Mouse (Mus musculus) frontal cortex, postnatal 25 days (tissue): ENCODE measurements around the gene Vdac1.

Experiments used
- DNase-seq, 2 experiments: peaks; one replicate each; pipeline ENCODE4 v3.0.0; 2022; ENCODE audit warnings: low spot score in 2 of 2

Gene Vdac1

DNA sequence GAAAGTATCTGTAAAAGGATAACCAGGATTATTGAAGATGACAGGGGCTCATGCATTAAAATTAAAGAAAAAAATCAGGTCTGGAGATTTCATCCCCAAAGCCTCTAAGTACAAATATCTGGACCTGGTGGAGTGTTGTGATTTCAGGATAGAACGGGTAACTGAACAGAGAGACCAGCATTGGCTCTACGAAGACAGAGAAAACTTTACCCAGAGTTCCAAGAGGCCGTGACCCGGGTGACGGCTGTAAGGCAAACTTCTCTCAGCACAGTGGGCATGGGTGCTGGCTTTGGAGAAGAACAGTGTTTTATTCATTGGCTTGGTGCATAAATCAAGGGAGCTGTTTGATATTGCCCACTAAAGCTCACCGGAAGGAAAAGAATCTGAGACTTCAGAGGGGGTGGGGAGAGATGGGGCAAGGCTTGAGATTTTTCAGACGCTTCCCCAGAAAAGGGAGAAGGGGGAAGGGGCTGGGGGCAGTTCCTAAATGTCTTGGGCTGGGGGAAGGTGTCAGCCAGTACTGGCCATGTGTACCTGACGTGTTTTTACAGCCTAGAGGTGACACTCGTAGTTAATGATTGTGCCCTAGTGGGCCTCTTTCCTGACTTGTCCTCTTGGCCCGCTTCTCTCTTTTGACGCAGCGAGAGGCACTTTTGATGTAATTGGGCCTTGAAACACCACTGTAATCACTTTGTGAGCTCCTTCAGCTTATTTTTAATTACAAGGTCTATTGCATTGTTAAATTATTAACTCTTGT is 59.8 kb downstream of the Vdac1 start:
- DNase-seq, result no peak

DNA sequence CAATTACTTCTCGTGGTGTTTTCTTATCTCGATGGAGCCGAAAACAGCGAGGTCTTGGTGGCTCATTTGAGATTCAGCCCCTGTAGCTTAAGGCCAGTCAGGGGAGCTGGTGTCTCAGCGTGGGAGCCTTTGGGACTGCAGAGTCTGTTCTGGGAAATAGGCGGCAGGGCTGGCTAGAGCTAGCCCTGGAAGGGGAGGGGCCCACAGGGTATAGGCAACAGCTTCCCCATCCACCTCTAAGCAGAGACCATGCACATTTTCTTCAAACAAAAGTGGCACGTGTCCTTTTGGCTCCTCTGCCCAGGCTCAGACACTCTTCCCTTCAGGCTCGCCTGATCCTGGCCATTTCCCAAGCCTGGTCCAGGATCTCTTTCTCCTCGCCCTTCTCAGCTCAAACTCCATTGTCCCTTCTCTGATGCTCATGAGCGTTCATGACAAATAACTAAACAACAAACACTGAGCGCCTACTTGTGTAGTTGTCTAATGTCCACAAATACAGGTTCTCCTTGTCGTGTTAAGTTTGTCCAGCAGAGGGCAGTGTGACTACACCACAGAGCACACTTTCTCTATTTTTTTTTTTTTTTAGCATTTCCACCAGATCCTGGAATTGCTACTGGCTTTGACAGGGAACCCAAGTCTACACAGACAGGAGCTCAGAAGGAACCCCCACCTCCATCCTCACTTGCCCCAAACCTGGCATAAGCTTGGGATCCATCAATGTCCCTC is 60.6 kb downstream of the Vdac1 start:
- peak; percentile 64 to 72 for DNase-seq

DNA sequence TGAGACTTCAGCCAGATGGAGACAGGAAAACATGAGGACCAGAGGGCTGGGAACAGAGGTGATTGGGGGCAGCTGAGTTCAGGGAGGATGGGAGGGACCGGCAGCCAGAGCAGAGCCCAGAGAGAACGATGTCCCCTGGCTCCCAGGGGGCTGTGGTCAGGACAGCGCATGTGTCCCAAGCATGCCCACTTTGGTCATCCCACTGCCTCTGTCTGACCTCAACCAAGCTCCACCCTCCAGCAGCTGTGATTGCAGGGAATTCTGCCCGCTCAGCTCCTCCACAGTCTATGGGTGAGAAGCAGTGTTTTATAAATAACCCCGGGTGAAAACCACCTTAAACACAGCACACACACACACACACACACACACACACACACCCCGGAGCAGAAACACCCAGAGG is 68.8 kb downstream of the Vdac1 start:
- DNase-seq, result no peak

DNA sequence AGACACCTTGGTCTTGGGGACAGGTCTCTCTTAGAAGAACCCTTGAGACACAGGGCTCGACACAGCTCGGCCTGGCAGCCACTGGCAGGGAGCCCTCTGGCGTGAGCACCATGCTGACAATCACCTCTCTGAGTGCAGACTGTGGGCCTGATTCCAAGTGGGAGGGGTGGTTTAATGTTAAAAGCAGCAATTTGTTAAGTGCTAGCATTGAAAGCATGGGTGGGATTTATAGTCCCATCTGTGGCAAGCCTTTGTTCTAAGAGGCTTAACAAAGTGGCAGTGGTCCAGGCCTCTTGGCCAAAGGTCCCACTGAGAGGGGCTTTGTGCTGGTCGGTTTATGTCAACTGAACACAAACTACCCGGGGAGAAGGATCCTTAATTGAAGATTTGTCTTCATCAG is 70.9 kb downstream of the Vdac1 start:
- DNase-seq, result peak in 1 of 2 experiments; percentile 27

DNA sequence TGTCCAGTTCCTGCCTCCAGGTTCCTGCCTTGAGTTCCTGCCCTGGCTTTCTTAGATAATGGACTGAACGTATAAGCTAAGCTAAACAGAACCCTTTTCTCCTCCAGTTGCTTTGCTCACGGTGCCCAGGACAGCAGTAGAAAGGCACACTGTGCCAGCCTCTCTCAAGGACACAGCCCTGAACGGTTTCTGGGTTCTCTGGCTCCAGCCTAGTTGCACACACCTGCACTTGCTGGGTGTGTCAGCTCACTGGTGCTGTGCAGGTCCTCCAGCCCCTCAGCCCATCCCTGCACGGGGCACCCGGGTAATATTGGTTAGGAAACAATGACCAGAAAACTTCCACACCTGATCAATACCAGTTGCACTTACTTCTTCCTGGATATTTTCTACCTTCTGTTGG is 71.5 kb downstream of the Vdac1 start:
- DNase-seq, result no peak

DNA sequence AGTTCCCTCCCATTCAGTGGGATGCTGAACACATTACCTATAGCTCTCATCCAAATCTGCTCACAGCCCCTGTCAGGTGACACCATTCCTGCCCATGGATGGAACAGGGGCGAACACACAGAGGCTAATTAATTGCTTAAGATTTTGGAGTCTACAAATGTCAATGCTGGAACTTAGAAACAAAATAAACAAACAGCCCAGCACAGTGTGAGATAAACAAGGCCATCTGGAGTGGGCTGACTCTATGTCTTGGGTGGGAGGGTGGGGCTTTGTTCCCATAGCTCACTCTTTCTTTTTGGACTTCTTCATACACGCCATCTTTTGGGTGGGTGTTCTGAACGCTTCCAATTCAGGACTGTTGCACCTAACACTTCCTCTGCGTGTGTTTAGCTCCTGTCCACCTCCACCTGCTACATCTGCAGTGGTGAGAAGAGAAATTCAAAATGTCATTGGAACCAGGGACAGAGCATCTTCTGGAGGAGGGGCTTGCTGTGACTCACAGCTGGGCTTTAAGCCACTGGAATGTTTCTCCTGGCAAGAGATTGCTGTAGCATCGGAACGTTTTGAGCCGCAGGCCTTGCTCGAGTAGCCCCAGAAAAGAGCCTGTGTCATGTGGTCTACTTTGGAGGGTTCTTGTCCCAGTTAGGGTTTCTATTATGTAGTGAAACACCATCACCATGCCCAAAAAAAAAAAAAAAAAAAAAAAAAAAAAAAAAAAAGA is 72.6 kb downstream of the Vdac1 start:
- peak in 1 of 2 experiments; percentile 24 for DNase-seq

DNA sequence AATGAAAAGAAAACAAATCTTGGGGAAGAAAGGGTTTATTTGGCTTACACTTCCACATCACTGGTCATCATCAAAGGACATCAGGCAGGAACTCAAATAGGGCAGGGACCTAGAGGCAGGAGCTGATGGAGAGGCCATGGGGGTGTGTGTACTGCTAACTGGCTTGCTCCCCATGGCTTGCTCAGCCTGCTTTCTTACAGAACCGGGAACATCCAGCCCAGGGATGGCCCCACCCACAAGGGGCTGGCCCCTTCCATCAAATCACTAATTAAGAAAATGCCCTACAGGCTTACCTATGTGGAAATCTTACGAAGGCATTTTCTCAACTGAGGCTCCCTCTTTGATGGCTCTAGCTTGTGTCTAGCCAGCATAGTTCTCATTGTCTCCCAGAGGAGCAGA is 73.1 kb downstream of the Vdac1 start:
- DNase-seq, result no peak

DNA sequence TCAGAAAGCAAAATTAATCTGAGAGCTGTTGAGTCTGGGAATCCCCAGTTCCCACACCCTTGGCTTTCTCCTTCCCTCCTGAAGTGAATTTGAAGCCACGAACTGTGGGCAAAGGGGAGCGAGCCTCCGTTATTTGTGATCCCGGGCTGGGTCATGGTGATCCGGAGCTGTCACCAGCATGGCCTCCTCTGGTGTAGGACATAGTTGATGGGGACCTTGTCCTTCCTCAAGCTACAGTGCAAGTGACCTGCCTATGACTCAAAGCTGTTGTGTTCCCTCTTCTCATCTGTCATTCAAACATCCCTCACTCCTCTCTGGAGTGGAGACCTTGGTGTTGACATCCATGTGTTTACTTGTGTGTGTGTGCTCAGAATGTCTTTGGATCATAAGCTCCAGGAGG is 74.8 kb downstream of the Vdac1 start:
- no peak for DNase-seq

DNA sequence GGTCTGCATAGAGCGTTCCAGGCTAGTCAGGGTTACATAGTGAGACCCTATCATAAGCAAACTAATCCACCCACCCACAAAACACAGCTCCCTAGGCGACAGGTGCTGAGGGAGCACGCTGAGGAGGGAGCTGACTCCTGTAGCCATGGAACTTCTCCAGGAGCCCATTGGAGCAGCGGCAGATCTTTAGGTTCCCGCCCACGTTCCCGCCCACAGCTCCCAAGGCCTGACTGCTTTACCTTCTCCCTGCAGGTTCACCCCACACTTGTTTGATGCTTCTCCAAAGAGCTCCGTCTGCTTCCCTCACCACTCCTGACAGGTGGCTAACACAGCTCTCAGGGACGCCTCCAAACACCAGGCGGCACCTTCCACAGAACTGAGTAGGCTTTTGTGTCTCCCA is 76.5 kb downstream of the Vdac1 start:
- DNase-seq, result peak; percentile 19 to 59
